Comparison of ENCODE assay signal across 8 mouse cellular contexts in genomic region chr2:32852156-32852555, GRCm38 (mm10). TPM values are rescaled to one million over a fixed set of nuclear protein-coding genes. Genes with fewer than 3 reads are reported as not detected.
DNase-seq lines count a peak whose midpoint lies in the region; ATAC-seq and TF ChIP-seq lines count a peak whose summit lies in the region.

No protein-coding gene starts in this region.

- H3K36me3 ChIP-seq in spleen, adult 2 months (ENCODE audit: control insufficient read depth, insufficient read depth, low read length), result no peaks in the 10 kb centered on the region
- H3K36me3 ChIP-seq in hindbrain, embryonic 13.5 days, result no peaks in the 10 kb centered on the region
- no peaks in the 10 kb centered on the region for H3K36me3 ChIP-seq in midbrain, embryonic 10.5 days
- H3K36me3 ChIP-seq in stomach, embryonic 14.5 days (ENCODE audit: control insufficient read depth, insufficient read depth, low read length), result no peaks in the 10 kb centered on the region

- no peak overlapping the region for H3K4me3 ChIP-seq in spleen, adult 2 months (ENCODE audit: extremely low read depth, insufficient read depth, insufficient read length)
- H3K4me3 ChIP-seq in hindbrain, embryonic 13.5 days, result peak overlapping the region; percentile 20
- H3K4me3 ChIP-seq in midbrain, embryonic 10.5 days, result peak overlapping the region; percentile 29; the same call in 1 of the 2 replicates
- no peak overlapping the region for H3K4me3 ChIP-seq in stomach, embryonic 14.5 days (ENCODE audit: low read depth, low read length)

- TF ChIP-seq CTCF in spleen, adult 2 months (IDR thresholded peaks at IDR 0.05; ENCODE audit: extremely low read depth, insufficient read depth, insufficient read length, insufficient replicate concordance), result 0 out of 2 replicates have a peak, but pooled peaks have one; percentile 7

- no peaks in the 10 kb centered on the region for H3K9me3 ChIP-seq in hindbrain, embryonic 13.5 days
- no peaks in the 10 kb centered on the region for H3K9me3 ChIP-seq in midbrain, embryonic 10.5 days (replicated peaks)
- H3K9me3 ChIP-seq in stomach, embryonic 14.5 days (ENCODE audit: control insufficient read depth, low read depth, low read length), result no peaks in the 10 kb centered on the region

- no peak overlapping the region for H3K27ac ChIP-seq in spleen, adult 2 months (ENCODE audit: insufficient read depth, low read length)
- no peak overlapping the region for H3K27ac ChIP-seq in hindbrain, embryonic 13.5 days
- H3K27ac ChIP-seq in midbrain, embryonic 10.5 days (replicated peaks), result no peak overlapping the region
- H3K27ac ChIP-seq in stomach, embryonic 14.5 days (ENCODE audit: low read length), result no peak overlapping the region

- no peaks in the 10 kb centered on the region for H3K27me3 ChIP-seq in spleen, adult 2 months (ENCODE audit: control insufficient read depth, insufficient read depth, low read length)
- peaks cover 15% of the 10 kb centered on the region for H3K27me3 ChIP-seq in hindbrain, embryonic 13.5 days
- H3K27me3 ChIP-seq in midbrain, embryonic 10.5 days (ENCODE audit: low read depth, poor library complexity, severe bottlenecking), result peaks cover 29% of the 10 kb centered on the region
- H3K27me3 ChIP-seq in stomach, embryonic 14.5 days (ENCODE audit: control insufficient read depth, insufficient read depth, low read length), result no peaks in the 10 kb centered on the region

- peak overlapping the region; percentile 67 for H3K9ac ChIP-seq in hindbrain, embryonic 13.5 days
- no peak overlapping the region; the same call in 1 of the 2 replicates for H3K9ac ChIP-seq in stomach, embryonic 14.5 days (replicated peaks; ENCODE audit: low read depth, low read length)

- no peaks in the 10 kb centered on the region; the same call in 1 of the 2 replicates for H3K4me1 ChIP-seq in spleen, adult 2 months (ENCODE audit: control insufficient read depth, insufficient read depth, insufficient read length)
- peaks cover 13% of the 10 kb centered on the region for H3K4me1 ChIP-seq in hindbrain, embryonic 13.5 days (replicated peaks)
- H3K4me1 ChIP-seq in midbrain, embryonic 10.5 days, result peaks cover 24% of the 10 kb centered on the region
- H3K4me1 ChIP-seq in stomach, embryonic 14.5 days (ENCODE audit: control insufficient read depth, insufficient read depth, low read length), result no peaks in the 10 kb centered on the region

- 11% methylated on average over 20 of the region's 20 CpGs for WGBS in spleen, adult 2 months
- WGBS in hindbrain, embryonic 13.5 days, result 3% methylated on average over 20 of the region's 20 CpGs
- WGBS in midbrain, embryonic 10.5 days, result 4% methylated on average over 20 of the region's 20 CpGs
- 1% methylated on average over 20 of the region's 20 CpGs for WGBS in stomach, embryonic 14.5 days

- no peak for DNase-seq in spleen, adult 2 months (ENCODE audit: low read depth in 1 of 2, low spot score in 2 of 2)
- no peak for DNase-seq in spleen, postnatal 4 days (ENCODE audit: low spot score in 2 of 2)
- DNase-seq in embryo, embryonic 10.5 days (ENCODE audit: low spot score), result peak; percentile 64
- peak; percentile 54 to 55 for DNase-seq in layer of hippocampus, postnatal 36 days
- no peak for DNase-seq in midbrain, embryonic 10.5 days (ENCODE audit: low spot score)
- no peak for DNase-seq in adrenal gland, adult 8-10 months

- H3K4me2 ChIP-seq in hindbrain, embryonic 13.5 days, result peak overlapping the region; percentile 43
- peak overlapping the region; percentile 10; the same call in 1 of the 2 replicates for H3K4me2 ChIP-seq in stomach, embryonic 14.5 days (replicated peaks; ENCODE audit: low read depth, low read length)

- TF ChIP-seq POLR2A in spleen, adult 2 months (IDR thresholded peaks at IDR 0.05; ENCODE audit: low read depth, low read length), result no peak

- no peak; the same call in 1 of the 2 replicates for ATAC-seq in hindbrain, embryonic 13.5 days (ENCODE audit: low FRiP score)
- no peak for ATAC-seq in stomach, embryonic 14.5 days (ENCODE audit: insufficient number of reproducible peaks, insufficient read depth, low FRiP score, low read depth)

RNA-seq across cellular contexts. Expression of gene Stxbp1, which starts 5.1 kb away (rescaled TPM):
- 5.5 and 5.6 TPM in 2 replicates for polyA plus RNA-seq in spleen, adult 2 months (2012; rRNA removed)
- polyA plus RNA-seq in hindbrain, embryonic 13.5 days (2015; fragmentation: Nextera tagmentation; extraction: Ambion mirVana), result 180 and 193 TPM in 2 replicates
- total RNA-seq in layer of hippocampus, postnatal 36 days (2021), result 100 to 1,000 TPM; 561 to 604 TPM
- 31.4 and 45.6 TPM in 2 replicates for polyA plus RNA-seq in midbrain, embryonic 10.5 days (2016; fragmentation: Nextera tagmentation; extraction: Ambion mirVana)
- 22.6 and 23.5 TPM in 2 replicates for polyA plus RNA-seq in stomach, embryonic 14.5 days (2014; fragmentation: Nextera tagmentation; extraction: Ambion mirVana)
- 10 to 100 TPM; 23.8 to 50.5 (median 37.5) TPM for total RNA-seq in adrenal gland, adult 8-10 months (2022)

RNA-seq across cellular contexts. Expression of gene Fam129b, which starts 23.8 kb away (rescaled TPM):
- 11.0 and 11.6 TPM in 2 replicates for polyA plus RNA-seq in spleen, adult 2 months (2012; rRNA removed)
- polyA plus RNA-seq in hindbrain, embryonic 13.5 days (2015; fragmentation: Nextera tagmentation; extraction: Ambion mirVana), result 31.6 and 32.4 TPM in 2 replicates
- 10 to 100 TPM; 14.0 to 17.7 TPM for total RNA-seq in layer of hippocampus, postnatal 36 days (2021)
- polyA plus RNA-seq in midbrain, embryonic 10.5 days (2016; fragmentation: Nextera tagmentation; extraction: Ambion mirVana), result 23.5 and 25.5 TPM in 2 replicates
- polyA plus RNA-seq in stomach, embryonic 14.5 days (2014; fragmentation: Nextera tagmentation; extraction: Ambion mirVana), result 31.9 and 34.7 TPM in 2 replicates
- total RNA-seq in adrenal gland, adult 8-10 months (2022), result 10 to 100 TPM; 18.7 to 35.3 (median 29.3) TPM

Comparison
In these comparisons a context has a peak if more than half of its experiments do, and no peak if none do; other contexts are left out.
1. DNase-seq: peak in embryo, embryonic 10.5 days (single experiment) and layer of hippocampus, postnatal 36 days (2 of 2); none in spleen, adult 2 months (0 of 2), spleen, postnatal 4 days (0 of 2), midbrain, embryonic 10.5 days (single experiment) and adrenal gland, adult 8-10 months (single experiment).
2. H3K4me3 ChIP-seq: peak in hindbrain, embryonic 13.5 days (single experiment) and midbrain, embryonic 10.5 days (single experiment); none in spleen, adult 2 months (single experiment) and stomach, embryonic 14.5 days (single experiment).